Mouse (Mus musculus) limb, embryonic 15.5 days (tissue): Measurements from ENCODE around the gene 1700088E04Rik. TPM values are rescaled to one million over a fixed set of nuclear protein-coding genes. Genes with fewer than 3 reads are reported as not detected.

Experiments used
- ATAC-seq: fragments of 200-750 bp; cut with Nextera tagmentation; 2 replicates; pipeline ENCODE4 v1.8.0; 2017; ENCODE audit warnings: low read depth, moderate TSS enrichment; ENCODE audit not compliant: insufficient number of reproducible peaks, low FRiP score, low TSS enrichment
- H3K27ac ChIP-seq: fragments of 300-500 bp; sonication (generic); 2 replicates; pipeline ENCODE4 v1.5.1; 2015; ENCODE audit warnings: moderate library complexity, mild to moderate bottlenecking, inconsistent platforms
- H3K27me3 ChIP-seq: fragments of 300-500 bp; sonication (generic); 2 replicates; pipeline ENCODE4 v1.6.1; 2015; ENCODE audit warnings: inconsistent platforms
- H3K36me3 ChIP-seq: fragments of 300-500 bp; sonication (generic); 2 replicates; pipeline ENCODE4 v1.6.1; 2015; ENCODE audit warnings: inconsistent platforms
- H3K4me1 ChIP-seq: fragments of 300-500 bp; sonication (generic); 2 replicates; pipeline ENCODE4 v1.6.1; 2015; ENCODE audit warnings: inconsistent platforms
- H3K4me2 ChIP-seq: fragments of 300-500 bp; sonication (generic); 2 replicates; pipeline ENCODE4 v1.6.1; 2015; ENCODE audit warnings: mild to moderate bottlenecking, inconsistent platforms
- H3K4me3 ChIP-seq: fragments of 300-500 bp; sonication (generic); 2 replicates; pipeline ENCODE4 v1.5.1; 2015; ENCODE audit warnings: mild to moderate bottlenecking, inconsistent platforms
- H3K9ac ChIP-seq: fragments of 300-500 bp; sonication (generic); 2 replicates; pipeline ENCODE4 v1.6.1; 2015; ENCODE audit warnings: inconsistent platforms
- H3K9me3 ChIP-seq: fragments of 300-500 bp; sonication (generic); 2 replicates; pipeline ENCODE4 v1.6.1; 2016; ENCODE audit warnings: inconsistent platforms
- WGBS: fragments of 180-500 bp; shearing (Covaris S2); methylation state at CpG from one replicate; pipeline ENCODE4 v1.1.7; 2015; 5-methylcytosine and 5-hydroxymethylcytosine counted together
- polyA plus RNA-seq: library from polyadenylated mRNA; unstranded; fragments of >200 nt; fragmentation: Nextera tagmentation; extraction: Ambion mirVana; gene quantifications from 2 replicates; pipeline ENCODE4 v1.2.1, GENCODE M21; 2015

The 1700088E04Rik gene
- 6.3 and 8.5 TPM in 2 replicates for polyA plus RNA-seq

DNA sequence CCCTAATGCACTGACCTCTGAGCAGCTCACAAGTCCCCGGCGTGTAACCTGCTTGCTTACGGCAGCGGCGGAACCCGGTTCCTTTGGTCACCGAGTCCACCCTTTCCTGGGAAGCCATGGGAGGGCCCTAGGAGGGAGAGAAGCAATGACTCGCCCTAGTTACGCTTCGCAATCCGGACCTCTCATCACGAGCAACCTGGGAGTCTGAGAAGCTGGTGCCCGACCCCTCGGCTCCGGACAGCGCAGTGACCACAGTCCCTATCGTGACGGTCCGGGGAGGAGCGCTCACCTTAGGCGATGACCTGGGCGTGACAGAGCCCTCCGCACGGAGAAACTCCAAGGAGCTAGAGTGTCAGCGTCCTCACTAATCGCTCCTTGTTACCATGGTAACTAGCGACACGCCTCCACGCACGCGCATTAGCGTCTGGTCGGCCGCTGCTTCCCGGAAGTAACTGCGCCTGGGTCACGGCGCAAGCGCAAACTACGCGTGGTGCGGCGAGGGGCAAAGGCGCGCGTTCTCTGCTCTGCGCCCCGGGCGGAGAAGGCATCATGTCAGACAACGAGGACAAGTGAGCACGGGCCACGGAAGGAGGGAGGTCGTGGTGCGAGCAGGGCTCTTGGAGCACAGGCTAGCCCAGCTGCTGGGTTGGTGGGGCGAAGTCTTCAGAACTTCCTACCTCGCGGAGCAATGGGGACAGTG is at the start of gene 1700088E04Rik, which contains the start of gene Polr2f:
1700088E04Rik (minus strand) TSS at position 388 of the 700 bp plus-strand sequence.
Polr2f (plus strand) TSS at position 144 of the 700 bp plus-strand sequence.
- H3K27ac ChIP-seq, result peak within 1 kb of the TSS; percentile 54; the same call in 1 of the 2 replicates

GRCm38 (mm10) chr15:79187819-79188218 is 46.8 kb upstream of the 1700088E04Rik start:
- Histone ChIP-seq H3K27ac (no peak overlapping the region), H3K4me1 (peaks cover 7% of the 10 kb centered on the region), H3K27me3 (no peaks in the 10 kb centered on the region), H3K4me3 (no peak overlapping the region), H3K36me3 (no peaks in the 10 kb centered on the region), H3K9ac (no peak overlapping the region), H3K4me2 (no peak overlapping the region), H3K9me3 (no peaks in the 10 kb centered on the region)
- WGBS, result 91% methylated on average over 8 of the region's 8 CpGs
- no peak for ATAC-seq

More for the DNA sequence above, at the start of gene 1700088E04Rik, which contains the start of gene Polr2f:
- Histone ChIP-seq H3K4me3 (peak within 1 kb of the TSS; percentile 86), H3K9ac (peak within 1 kb of the TSS; percentile 78), H3K36me3 (peaks cover 21% of the 10 kb centered on the region), H3K4me1 (peaks cover 22% of the 10 kb centered on the region), H3K9me3 (no peaks in the 10 kb centered on the region), H3K4me2 (peak within 1 kb of the TSS; percentile 83), H3K27me3 (no peaks in the 10 kb centered on the region)
- under 1% methylated on average over 57 of the region's 57 CpGs for WGBS
- peak; percentile 80 for ATAC-seq

DNA sequence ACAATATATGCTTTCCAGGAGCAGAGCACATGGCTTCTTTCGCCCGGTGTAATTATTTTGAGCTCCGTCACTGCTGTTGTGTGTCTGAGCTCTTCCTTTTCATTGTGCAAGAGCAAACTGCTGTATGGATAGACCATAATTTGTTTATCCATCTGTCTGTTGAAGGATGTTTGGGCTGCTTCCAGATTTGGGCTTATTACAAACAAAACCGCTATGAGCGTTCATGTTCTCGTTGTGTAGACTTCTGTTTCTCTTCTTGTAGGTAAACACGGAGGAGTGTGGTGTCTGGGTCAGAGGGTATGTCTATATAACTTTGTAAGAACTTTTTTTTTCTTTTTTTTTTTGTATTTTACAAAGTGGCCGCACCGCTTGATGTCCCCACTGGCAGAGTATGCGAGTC is 44.2 kb upstream of the 1700088E04Rik start:
- Histone ChIP-seq H3K27ac (no peak overlapping the region), H3K27me3 (no peaks in the 10 kb centered on the region), H3K36me3 (no peaks in the 10 kb centered on the region), H3K9me3 (no peaks in the 10 kb centered on the region), H3K4me1 (no peaks in the 10 kb centered on the region), H3K9ac (no peak overlapping the region), H3K4me2 (no peak overlapping the region), H3K4me3 (no peak overlapping the region)
- ATAC-seq, result no peak
- WGBS, result 87% methylated on average over 10 of the region's 10 CpGs

GRCm38 (mm10) chr15:79176905-79177304 is 35.9 kb upstream of the 1700088E04Rik start:
- Histone ChIP-seq H3K4me1 (0 out of 2 replicates have a peak, but pooled peaks cover 12% of the 10 kb centered on the region), H3K9me3 (no peaks in the 10 kb centered on the region), H3K27me3 (no peaks in the 10 kb centered on the region), H3K9ac (no peak overlapping the region), H3K36me3 (no peaks in the 10 kb centered on the region), H3K4me3 (no peak overlapping the region), H3K27ac (no peak overlapping the region), H3K4me2 (no peak overlapping the region)
- WGBS, result 54% methylated on average over 6 of the region's 6 CpGs
- ATAC-seq, result no peak

GRCm38 (mm10) chr15:79166712-79167111 is 25.7 kb upstream of the 1700088E04Rik start:
- 47% methylated on average over 8 of the region's 8 CpGs for WGBS
- no peak for ATAC-seq
- Histone ChIP-seq H3K27me3 (peaks cover 49% of the 10 kb centered on the region), H3K4me2 (no peak overlapping the region), H3K27ac (no peak overlapping the region), H3K36me3 (no peaks in the 10 kb centered on the region), H3K4me1 (peaks cover 15% of the 10 kb centered on the region), H3K9me3 (no peaks in the 10 kb centered on the region), H3K9ac (no peak overlapping the region), H3K4me3 (no peak overlapping the region)

- H3K9me3 ChIP-seq, result no peaks in the 10 kb centered on the region
- H3K27ac ChIP-seq, result no peak within 1 kb of the TSS
- H3K4me2 ChIP-seq, result peak within 1 kb of the TSS; percentile 40; the same call in 1 of the 2 replicates
- H3K4me3 ChIP-seq, result peak within 1 kb of the TSS; percentile 28
- H3K9ac ChIP-seq, result no peak within 1 kb of the TSS
- peaks cover 15% of the 10 kb centered on the region for H3K4me1 ChIP-seq
- H3K36me3 ChIP-seq, result no peaks in the 10 kb centered on the region
- peaks cover 65% of the 10 kb centered on the region for H3K27me3 ChIP-seq
- WGBS, result 57% methylated on average over 5 of the region's 5 CpGs
- ATAC-seq, result no peak
Observed at GRCm38 (mm10) chr15:79165140-79165539, 24.1 kb upstream of the 1700088E04Rik start, which contains the start of gene Sox10. Gene Sox10 (minus strand): TSS chr15:79165240.

- peak overlapping the region; percentile 40; the same call in 1 of the 2 replicates for H3K4me2 ChIP-seq
- H3K4me1 ChIP-seq, result peaks cover 15% of the 10 kb centered on the region
- 10% methylated on average over 9 of the region's 15 CpGs for WGBS
- ATAC-seq, result no peak
- no peaks in the 10 kb centered on the region for H3K9me3 ChIP-seq
- no peak overlapping the region for H3K9ac ChIP-seq
- H3K4me3 ChIP-seq, result peak overlapping the region; percentile 28
- H3K36me3 ChIP-seq, result no peaks in the 10 kb centered on the region
- H3K27me3 ChIP-seq, result peaks cover 74% of the 10 kb centered on the region
- H3K27ac ChIP-seq, result no peak overlapping the region
Observed at GRCm38 (mm10) chr15:79164251-79164650, 23.2 kb upstream of the 1700088E04Rik start.

GRCm38 (mm10) chr15:79162822-79163221 is 21.8 kb upstream of the 1700088E04Rik start:
- Histone ChIP-seq H3K4me3 (peak overlapping the region; percentile 28), H3K4me1 (peaks cover 15% of the 10 kb centered on the region), H3K27ac (no peak overlapping the region), H3K4me2 (peak overlapping the region; percentile 40; the same call in 1 of the 2 replicates), H3K9ac (no peak overlapping the region), H3K27me3 (peaks cover 87% of the 10 kb centered on the region), H3K36me3 (no peaks in the 10 kb centered on the region), H3K9me3 (no peaks in the 10 kb centered on the region)
- 48% methylated on average over 14 of the region's 14 CpGs for WGBS
- no peak for ATAC-seq

GRCm38 (mm10) chr15:79162301-79162700 is 21.2 kb upstream of the 1700088E04Rik start:
- WGBS, result 73% methylated on average over 7 of the region's 7 CpGs
- Histone ChIP-seq H3K27me3 (peaks cover 88% of the 10 kb centered on the region), H3K9me3 (no peaks in the 10 kb centered on the region), H3K4me2 (no peak overlapping the region), H3K4me1 (peaks cover 15% of the 10 kb centered on the region), H3K36me3 (no peaks in the 10 kb centered on the region), H3K27ac (no peak overlapping the region), H3K4me3 (peak overlapping the region; percentile 28; the same call in 1 of the 2 replicates), H3K9ac (no peak overlapping the region)
- ATAC-seq, result no peak

GRCm38 (mm10) chr15:79155572-79155971 is 14.5 kb upstream of the 1700088E04Rik start:
- no peak overlapping the region for H3K4me2 ChIP-seq
- WGBS, result 40% methylated on average over 3 of the region's 3 CpGs
- H3K27ac ChIP-seq, result no peak overlapping the region
- no peaks in the 10 kb centered on the region for H3K9me3 ChIP-seq
- 0 out of 2 replicates have a peak, but pooled peaks cover 7% of the 10 kb centered on the region for H3K4me1 ChIP-seq
- no peak overlapping the region for H3K9ac ChIP-seq
- no peak for ATAC-seq
- H3K4me3 ChIP-seq, result no peak overlapping the region
- peaks cover 28% of the 10 kb centered on the region for H3K36me3 ChIP-seq
- peaks cover 33% of the 10 kb centered on the region for H3K27me3 ChIP-seq

- no peaks in the 10 kb centered on the region for H3K9me3 ChIP-seq
- ATAC-seq, result no peak
- H3K4me3 ChIP-seq, result no peak overlapping the region
- no peak overlapping the region for H3K4me2 ChIP-seq
- 63% methylated on average over 6 of the region's 6 CpGs for WGBS
- peaks cover 53% of the 10 kb centered on the region for H3K36me3 ChIP-seq
- peaks cover 5% of the 10 kb centered on the region; the same call in 1 of the 2 replicates for H3K27me3 ChIP-seq
- no peak overlapping the region for H3K9ac ChIP-seq
- H3K4me1 ChIP-seq, result 0 out of 2 replicates have a peak, but pooled peaks cover 7% of the 10 kb centered on the region
- H3K27ac ChIP-seq, result peak overlapping the region; percentile 33; the same call in 1 of the 2 replicates
Observed at GRCm38 (mm10) chr15:79152709-79153108, 11.7 kb upstream of the 1700088E04Rik start.

DNA sequence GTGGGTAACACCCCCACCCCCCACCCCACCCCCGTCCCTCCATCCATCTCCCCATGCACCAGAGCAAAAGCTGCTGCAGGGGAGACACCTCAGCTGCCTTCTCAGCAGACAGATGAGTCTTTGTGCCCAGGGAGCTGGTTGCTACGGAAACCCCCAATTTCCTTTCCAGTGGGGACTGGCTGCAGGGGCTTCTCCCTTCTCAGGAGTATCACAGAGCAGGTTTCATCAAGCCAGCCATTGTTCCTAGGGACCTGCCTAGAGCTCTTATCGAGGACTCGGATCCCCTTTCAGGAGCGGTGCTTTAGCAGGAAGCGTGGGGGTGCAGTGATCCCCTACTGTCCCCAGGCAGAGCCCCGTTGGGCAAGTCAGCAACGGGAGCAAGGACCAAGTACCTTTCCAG is 10.8 kb upstream of the 1700088E04Rik start:
- WGBS, result 73% methylated on average over 8 of the region's 8 CpGs
- no peak for ATAC-seq
- Histone ChIP-seq H3K36me3 (peaks cover 61% of the 10 kb centered on the region), H3K4me2 (no peak overlapping the region), H3K9me3 (no peaks in the 10 kb centered on the region), H3K9ac (no peak overlapping the region), H3K4me1 (0 out of 2 replicates have a peak, but pooled peaks cover 7% of the 10 kb centered on the region), H3K27me3 (peaks cover 5% of the 10 kb centered on the region; the same call in 1 of the 2 replicates), H3K4me3 (no peak overlapping the region), H3K27ac (peak overlapping the region; percentile 43)
